Mouse (Mus musculus): ENCODE results near the gene Cnih1.

DNA sequence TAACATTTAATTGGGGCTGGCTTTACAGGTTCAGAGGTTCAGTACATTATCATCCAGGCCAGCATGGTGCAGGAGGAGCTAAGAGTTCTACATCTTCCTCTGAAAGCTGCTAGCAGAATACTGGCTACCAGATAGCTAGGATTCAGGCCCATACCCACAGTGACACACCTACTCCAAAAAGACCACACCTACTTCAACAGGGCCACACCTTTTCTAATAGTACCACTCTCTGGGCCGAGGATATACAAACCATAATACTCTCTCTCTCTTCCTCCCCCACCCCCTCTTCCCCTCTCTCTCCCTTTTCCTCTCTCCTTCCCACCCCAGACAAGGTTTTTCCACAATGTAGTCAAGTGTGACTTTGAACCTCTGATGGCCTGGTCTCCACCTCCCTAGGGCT lies 39.2 kb upstream of the Cnih1 start:
- no peak for TF ChIP-seq GATA1 (IDR thresholded peaks at IDR 0.05; ENCODE audit: low read length)
- TF ChIP-seq TAL1 (IDR thresholded peaks at IDR 0.05; ENCODE audit: low read length): no peak

Measured in erythroblast, embryonic 14.5 days (primary cell).